Mouse (Mus musculus): Measurements from ENCODE around the gene Bcorl1. TPM values are rescaled to one million over a fixed set of nuclear protein-coding genes. Genes with fewer than 3 reads are reported as not detected.

Bcorl1 gene
- polyA plus RNA-seq, 1 experiment: 6.8 TPM

- H3K27ac ChIP-seq (ENCODE audit: insufficient read depth, low read depth, low read length): peak overlapping the region; percentile 17; the same call in 1 of the 2 replicates
- no peaks in the 10 kb centered on the region for H3K36me3 ChIP-seq (ENCODE audit: control insufficient read depth, insufficient read depth, low read length)
- WGBS: 14% methylated on average over 9 of the region's 9 CpGs
- H3K4me3 ChIP-seq (ENCODE audit: low read depth, low read length): no peak overlapping the region
- peaks cover 8% of the 10 kb centered on the region; the same call in 1 of the 2 replicates for H3K4me1 ChIP-seq (ENCODE audit: control insufficient read depth, insufficient read depth, insufficient read length, low read length)
- TF ChIP-seq POLR2A (IDR thresholded peaks at IDR 0.05; ENCODE audit: low read depth, low read length): no peak
- no peak for TF ChIP-seq CTCF (IDR thresholded peaks at IDR 0.05; ENCODE audit: extremely low read depth, insufficient read length, insufficient replicate concordance, low read depth, low read length)
- no peaks in the 10 kb centered on the region for H3K27me3 ChIP-seq (ENCODE audit: control insufficient read depth, insufficient read depth, low read length)
Measured at GRCm38 (mm10) chrX:48318194-48318593, 23.0 kb upstream of the Bcorl1 start.

DNA sequence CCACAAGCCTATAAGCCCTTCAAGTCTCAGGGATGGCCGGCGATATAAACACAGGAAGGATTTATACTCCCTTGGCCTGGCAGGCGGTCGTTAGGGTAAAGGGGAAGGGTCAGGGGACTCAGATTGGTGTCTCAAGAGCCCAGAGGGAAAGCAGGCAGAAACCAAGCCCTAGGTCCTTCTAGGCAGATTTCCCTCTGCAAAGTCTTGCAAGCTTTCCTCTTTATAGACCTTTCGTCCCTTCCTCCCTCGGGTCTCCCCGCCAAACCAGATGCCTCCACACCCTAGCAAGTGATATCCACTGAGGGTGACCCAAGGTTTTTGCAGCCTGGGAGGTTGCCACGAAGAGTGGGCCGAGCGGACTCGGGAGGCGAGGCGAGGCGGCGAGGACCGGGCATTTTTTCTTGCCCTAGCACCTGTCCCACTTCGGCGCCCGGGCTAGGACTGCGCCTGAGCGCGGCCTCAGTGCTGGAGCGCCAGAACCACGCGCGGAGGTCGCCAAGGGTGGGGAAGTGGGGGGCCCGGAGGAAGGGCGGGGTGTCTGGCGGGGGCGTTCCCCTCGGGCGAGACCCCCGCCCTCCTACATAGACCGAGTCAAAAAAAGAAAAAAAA is 613 bp upstream of the Bcorl1 start:
- H3K27ac ChIP-seq (ENCODE audit: insufficient read depth, low read depth, low read length): no peak overlapping the region
- no peaks in the 10 kb centered on the region for H3K36me3 ChIP-seq (ENCODE audit: control insufficient read depth, insufficient read depth, low read length)
- 12% methylated on average over 34 of the region's 35 CpGs for WGBS
- 0 out of 2 replicates have a peak, but pooled peaks cover 2% of the 10 kb centered on the region for H3K4me1 ChIP-seq (ENCODE audit: control insufficient read depth, insufficient read depth, insufficient read length, low read length)
- no peak for TF ChIP-seq POLR2A (IDR thresholded peaks at IDR 0.05; ENCODE audit: low read depth, low read length)
- no peak for TF ChIP-seq CTCF (IDR thresholded peaks at IDR 0.05; ENCODE audit: extremely low read depth, insufficient read length, insufficient replicate concordance, low read depth, low read length)
- H3K27me3 ChIP-seq (ENCODE audit: control insufficient read depth, insufficient read depth, low read length): no peaks in the 10 kb centered on the region
- peak overlapping the region; percentile 77 for H3K4me3 ChIP-seq (ENCODE audit: low read depth, low read length)

DNA sequence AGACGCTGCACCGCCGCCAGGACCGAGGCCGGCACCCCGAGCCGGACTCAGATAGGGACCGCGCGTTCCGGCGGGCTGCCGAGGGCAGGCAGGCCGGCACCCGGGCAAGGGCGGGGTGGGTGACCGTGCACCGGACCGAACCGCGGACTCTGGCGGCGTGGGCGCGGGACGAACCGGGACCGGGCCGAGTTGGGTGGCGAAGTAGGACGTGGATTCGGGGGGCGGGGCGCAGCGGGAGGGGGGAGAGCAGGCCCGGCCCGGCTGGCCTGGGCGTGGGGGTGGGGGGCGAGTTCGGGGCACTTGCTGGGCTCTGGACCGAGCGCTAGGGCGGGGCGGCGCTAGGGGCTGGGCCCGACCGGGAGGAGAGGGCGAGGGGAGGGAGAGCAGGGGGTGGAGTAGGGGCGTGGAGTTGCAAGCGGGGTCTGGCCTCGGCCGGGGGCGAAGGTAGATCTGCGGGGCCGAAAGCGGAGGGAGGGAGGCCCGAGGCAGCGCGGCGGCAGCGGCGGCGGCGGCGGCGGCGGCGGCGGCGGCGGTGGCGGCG is 533 bp downstream of the Bcorl1 start:
- Histone ChIP-seq H3K36me3 (ENCODE audit: control insufficient read depth, insufficient read depth, low read length) (no peaks in the 10 kb centered on the region), H3K27me3 (ENCODE audit: control insufficient read depth, insufficient read depth, low read length) (no peaks in the 10 kb centered on the region), H3K4me3 (ENCODE audit: low read depth, low read length) (peak overlapping the region; percentile 77), H3K4me1 (ENCODE audit: control insufficient read depth, insufficient read depth, insufficient read length, low read length) (0 out of 2 replicates have a peak, but pooled peaks cover 5% of the 10 kb centered on the region), H3K27ac (ENCODE audit: insufficient read depth, low read depth, low read length) (0 out of 2 replicates have a peak overlapping the region, but pooled peaks have one; percentile 15)
- no peak for TF ChIP-seq POLR2A (IDR thresholded peaks at IDR 0.05; ENCODE audit: low read depth, low read length)
- no peak for TF ChIP-seq CTCF (IDR thresholded peaks at IDR 0.05; ENCODE audit: extremely low read depth, insufficient read length, insufficient replicate concordance, low read depth, low read length)
- WGBS: 17% methylated on average over 41 of the region's 73 CpGs

DNA sequence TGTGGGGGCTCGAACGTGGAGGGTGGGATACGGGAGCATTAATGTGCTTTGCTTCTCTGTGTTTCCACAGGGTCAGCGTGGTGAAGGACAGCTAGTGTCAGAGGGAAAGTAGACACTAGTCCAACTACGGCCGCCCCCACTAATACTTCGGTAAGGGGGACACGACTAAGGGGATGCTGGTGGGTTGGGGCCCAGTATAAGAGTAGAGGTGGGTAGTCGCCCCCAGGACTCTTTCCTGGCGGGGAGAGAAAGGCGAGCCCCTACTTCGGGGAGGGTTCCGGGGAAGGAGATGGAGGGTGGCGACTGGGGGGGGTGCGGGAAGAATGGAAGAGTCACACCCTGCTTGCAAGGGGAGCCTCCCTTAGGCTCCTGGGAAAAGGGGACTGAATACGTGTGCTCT is 1.6 kb downstream of the Bcorl1 start:
- H3K27me3 ChIP-seq (ENCODE audit: control insufficient read depth, insufficient read depth, low read length): no peaks in the 10 kb centered on the region
- H3K36me3 ChIP-seq (ENCODE audit: control insufficient read depth, insufficient read depth, low read length): no peaks in the 10 kb centered on the region
- 0 out of 2 replicates have a peak, but pooled peaks cover 5% of the 10 kb centered on the region for H3K4me1 ChIP-seq (ENCODE audit: control insufficient read depth, insufficient read depth, insufficient read length, low read length)
- peak overlapping the region; percentile 22; the same call in 1 of the 2 replicates for H3K27ac ChIP-seq (ENCODE audit: insufficient read depth, low read depth, low read length)
- TF ChIP-seq CTCF (IDR thresholded peaks at IDR 0.05; ENCODE audit: extremely low read depth, insufficient read length, insufficient replicate concordance, low read depth, low read length): no peak
- no peak for TF ChIP-seq POLR2A (IDR thresholded peaks at IDR 0.05; ENCODE audit: low read depth, low read length)
- 5% methylated on average over 16 of the region's 16 CpGs for WGBS
- H3K4me3 ChIP-seq (ENCODE audit: low read depth, low read length): peak overlapping the region; percentile 77

DNA sequence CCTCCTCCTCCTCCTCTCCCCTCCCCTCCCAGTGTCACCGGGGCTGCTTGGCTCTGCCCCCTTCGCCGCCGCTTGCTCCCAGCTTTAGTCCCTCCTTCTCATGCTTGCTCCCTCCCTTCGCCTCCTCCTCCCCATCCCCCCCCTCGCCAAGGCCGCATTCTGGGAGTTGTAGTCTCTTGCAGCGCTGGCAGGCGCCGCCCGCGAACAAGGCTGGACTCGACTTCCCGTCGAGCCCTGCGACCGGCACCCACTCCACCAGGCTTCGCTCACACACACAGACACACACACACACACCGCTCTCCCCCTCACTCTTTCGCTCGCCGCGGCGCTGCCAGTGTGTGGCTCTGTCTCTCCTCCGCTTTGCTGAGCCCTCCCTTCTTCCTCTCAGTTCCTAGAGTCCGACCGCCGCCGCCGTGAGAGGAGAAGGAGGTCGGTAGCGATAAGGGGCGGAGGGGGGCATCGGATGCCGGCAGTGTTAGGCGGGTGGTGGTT is 2.3 kb downstream of the Bcorl1 start:
- H3K4me3 ChIP-seq (ENCODE audit: low read depth, low read length): peak overlapping the region; percentile 97
- no peak overlapping the region for H3K27ac ChIP-seq (ENCODE audit: insufficient read depth, low read depth, low read length)
- H3K36me3 ChIP-seq (ENCODE audit: control insufficient read depth, insufficient read depth, low read length): no peaks in the 10 kb centered on the region
- 0 out of 2 replicates have a peak, but pooled peaks cover 5% of the 10 kb centered on the region for H3K4me1 ChIP-seq (ENCODE audit: control insufficient read depth, insufficient read depth, insufficient read length, low read length)
- no peak for TF ChIP-seq CTCF (IDR thresholded peaks at IDR 0.05; ENCODE audit: extremely low read depth, insufficient read length, insufficient replicate concordance, low read depth, low read length)
- no peak; the same call in none of the 2 replicates for TF ChIP-seq POLR2A (IDR thresholded peaks at IDR 0.05; ENCODE audit: low read depth, low read length)
- 9% methylated on average over 35 of the region's 36 CpGs for WGBS
- H3K27me3 ChIP-seq (ENCODE audit: control insufficient read depth, insufficient read depth, low read length): no peaks in the 10 kb centered on the region

DNA sequence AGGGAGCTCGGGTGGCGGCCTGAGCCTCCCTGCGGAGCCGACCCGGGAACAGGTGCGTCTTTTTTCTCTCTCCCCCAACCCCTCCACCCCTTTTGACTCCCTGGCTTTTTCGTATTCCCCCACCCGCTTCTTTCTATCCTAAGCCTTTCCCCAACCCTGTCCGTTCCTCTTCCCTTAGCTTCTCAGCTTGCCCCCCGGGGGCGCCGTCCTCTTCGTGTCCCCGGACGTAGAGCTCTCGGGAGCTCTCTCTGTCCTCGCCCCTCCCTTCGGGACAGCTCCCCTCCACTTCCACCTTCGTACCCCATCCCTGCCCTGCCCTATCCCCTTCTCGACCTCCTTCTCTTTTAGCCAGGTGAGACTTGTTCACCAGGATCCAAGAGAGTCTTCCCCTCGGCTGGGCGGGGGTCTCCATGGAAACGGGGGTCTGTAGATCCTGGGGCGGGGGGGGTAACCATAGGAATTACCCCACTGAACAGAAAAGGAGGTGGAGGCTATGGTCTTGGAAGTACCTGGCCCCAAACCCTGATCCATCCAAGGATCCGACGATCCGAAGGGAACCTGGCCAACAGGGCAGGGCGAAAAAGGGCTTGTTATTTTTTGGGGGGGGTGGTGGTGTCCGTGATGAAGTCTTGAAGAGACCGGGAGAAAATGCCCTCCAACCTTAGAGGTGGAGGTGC is 2.9 kb downstream of the Bcorl1 start:
- TF ChIP-seq POLR2A (IDR thresholded peaks at IDR 0.05; ENCODE audit: low read depth, low read length) (no peak), CTCF (IDR thresholded peaks at IDR 0.05; ENCODE audit: extremely low read depth, insufficient read length, insufficient replicate concordance, low read depth, low read length) (no peak)
- H3K36me3 ChIP-seq (ENCODE audit: control insufficient read depth, insufficient read depth, low read length): no peaks in the 10 kb centered on the region
- 0 out of 2 replicates have a peak, but pooled peaks cover 5% of the 10 kb centered on the region for H3K4me1 ChIP-seq (ENCODE audit: control insufficient read depth, insufficient read depth, insufficient read length, low read length)
- WGBS: 8% methylated on average over 30 of the region's 30 CpGs
- H3K4me3 ChIP-seq (ENCODE audit: low read depth, low read length): peak overlapping the region; percentile 97
- no peak overlapping the region for H3K27ac ChIP-seq (ENCODE audit: insufficient read depth, low read depth, low read length)
- no peaks in the 10 kb centered on the region for H3K27me3 ChIP-seq (ENCODE audit: control insufficient read depth, insufficient read depth, low read length)
